Mouse (Mus musculus) midbrain, embryonic 15.5 days (tissue): ENCODE measurements around the gene Ehbp1l1. TPM values are rescaled to one million over a fixed set of nuclear protein-coding genes. Genes with fewer than 3 reads are reported as not detected.
A peak's percentile ranks its signal among the peaks of the same experiment; 100 is the strongest.

Source experiments
- ATAC-seq: fragments of 200-750 bp; cut with Nextera tagmentation; replicated peaks from 2 replicates; pipeline ENCODE4 v1.8.0; 2017; ENCODE audit warnings: moderate TSS enrichment
- H3K27ac ChIP-seq: fragments of 300-500 bp; sonication (generic); 2 replicates; pipeline ENCODE4 v1.5.1; 2015; ENCODE audit warnings: mild to moderate bottlenecking, inconsistent platforms
- H3K27me3 ChIP-seq: fragments of 300-500 bp; sonication (generic); replicated peaks from 2 replicates; pipeline ENCODE4 v1.6.1; 2015; ENCODE audit warnings: inconsistent platforms
- H3K36me3 ChIP-seq: fragments of 300-500 bp; sonication (generic); replicated peaks from 2 replicates; pipeline ENCODE4 v1.6.1; 2015; ENCODE audit warnings: inconsistent platforms
- H3K4me1 ChIP-seq: fragments of 300-500 bp; sonication (generic); 2 replicates; pipeline ENCODE4 v1.6.1; 2015; ENCODE audit warnings: inconsistent platforms
- H3K4me2 ChIP-seq: fragments of 300-500 bp; sonication (generic); 2 replicates; pipeline ENCODE4 v1.6.1; 2015; ENCODE audit warnings: inconsistent platforms, mild to moderate bottlenecking, moderate library complexity
- H3K4me3 ChIP-seq: fragments of 300-500 bp; sonication (generic); 2 replicates; pipeline ENCODE4 v1.5.1; 2015; ENCODE audit warnings: mild to moderate bottlenecking, inconsistent platforms
- H3K9ac ChIP-seq: fragments of 300-500 bp; sonication (generic); 2 replicates; pipeline ENCODE4 v1.6.1; 2015; ENCODE audit warnings: mild to moderate bottlenecking, inconsistent platforms
- H3K9me3 ChIP-seq: fragments of 300-500 bp; sonication (generic); 2 replicates; pipeline ENCODE4 v1.6.1; 2016; ENCODE audit warnings: inconsistent platforms
- WGBS: fragments of 180-500 bp; shearing (Covaris S2); methylation state at CpG from one replicate; pipeline ENCODE4 v1.1.7; 2015; ENCODE audit warnings: mixed read lengths; 5-methylcytosine and 5-hydroxymethylcytosine counted together
- polyA plus RNA-seq: library from polyadenylated mRNA; unstranded; fragments of >200 nt; fragmentation: Nextera tagmentation; extraction: Ambion mirVana; gene quantifications from 2 replicates; pipeline ENCODE4 v1.2.1, GENCODE M21; 2015

Ehbp1l1 gene
- polyA plus RNA-seq, 1 experiment from 2014 or later = 23.7 TPM

- ATAC-seq = no peak
- H3K9ac ChIP-seq = no peak overlapping the region
- WGBS = 92% methylated on average over 13 of the region's 13 CpGs
- H3K4me2 ChIP-seq = no peak overlapping the region
- H3K27ac ChIP-seq = no peak overlapping the region
- no peaks in the 10 kb centered on the region for H3K9me3 ChIP-seq
- peaks cover 61% of the 10 kb centered on the region for H3K36me3 ChIP-seq
- H3K4me1 ChIP-seq = peaks cover 21% of the 10 kb centered on the region
- H3K27me3 ChIP-seq = no peaks in the 10 kb centered on the region
- H3K4me3 ChIP-seq = no peak overlapping the region
Observed at GRCm38 (mm10) chr19:5684985-5685384, 41.1 kb downstream of the Ehbp1l1 start.

DNA sequence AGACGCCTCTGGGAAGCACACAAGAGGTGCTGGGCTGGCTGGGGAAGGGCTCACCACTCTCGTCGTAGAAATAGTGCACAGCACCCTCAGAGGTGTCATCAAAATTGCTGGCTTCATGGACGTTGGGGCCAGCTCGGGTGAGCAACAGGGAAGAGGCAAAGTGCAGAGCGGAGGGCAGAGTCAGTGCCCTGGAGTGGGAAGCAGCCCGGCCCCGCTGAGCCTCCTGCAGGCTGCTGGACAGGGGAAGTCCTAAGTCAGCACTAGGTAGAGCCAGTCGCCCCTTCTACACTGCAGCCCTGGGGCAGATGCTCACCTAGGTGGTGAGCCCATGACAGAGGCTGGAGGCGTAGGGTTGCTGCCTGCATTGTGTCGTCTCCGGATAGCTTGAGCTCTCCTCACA lies 41.9 kb downstream of the Ehbp1l1 start:
- no peak overlapping the region for H3K27ac ChIP-seq
- H3K4me3 ChIP-seq = no peak overlapping the region
- ATAC-seq = no peak
- H3K4me2 ChIP-seq = no peak overlapping the region
- peaks cover 69% of the 10 kb centered on the region for H3K36me3 ChIP-seq
- no peaks in the 10 kb centered on the region for H3K27me3 ChIP-seq
- H3K9ac ChIP-seq = no peak overlapping the region
- WGBS = 96% methylated on average over 12 of the region's 12 CpGs
- H3K4me1 ChIP-seq = peaks cover 13% of the 10 kb centered on the region
- no peaks in the 10 kb centered on the region for H3K9me3 ChIP-seq

- Histone ChIP-seq H3K4me2 (no peak overlapping the region), H3K9ac (no peak overlapping the region), H3K36me3 (peaks cover 88% of the 10 kb centered on the region), H3K27ac (no peak overlapping the region), H3K9me3 (no peaks in the 10 kb centered on the region), H3K4me1 (no peaks in the 10 kb centered on the region), H3K4me3 (no peak overlapping the region), H3K27me3 (no peaks in the 10 kb centered on the region)
- 91% methylated on average over 4 of the region's 4 CpGs for WGBS
- no peak for ATAC-seq
Observed at GRCm38 (mm10) chr19:5680432-5680831, 45.7 kb downstream of the Ehbp1l1 start.

GRCm38 (mm10) chr19:5668372-5668771 lies 57.7 kb downstream of the Ehbp1l1 start:
- peaks cover 54% of the 10 kb centered on the region for H3K36me3 ChIP-seq

GRCm38 (mm10) chr19:5666386-5666785 lies 59.7 kb downstream of the Ehbp1l1 start:
- Histone ChIP-seq H3K9me3 (no peaks in the 10 kb centered on the region), H3K36me3 (peaks cover 35% of the 10 kb centered on the region)
- no peak for ATAC-seq

More at GRCm38 (mm10) chr19:5668372-5668771, 57.7 kb downstream of the Ehbp1l1 start:
- WGBS = 90% methylated on average over 4 of the region's 4 CpGs
- Histone ChIP-seq H3K27ac (no peak overlapping the region), H3K9ac (no peak overlapping the region), H3K4me2 (no peak overlapping the region), H3K4me1 (peaks cover 8% of the 10 kb centered on the region), H3K9me3 (no peaks in the 10 kb centered on the region), H3K27me3 (no peaks in the 10 kb centered on the region), H3K4me3 (no peak overlapping the region)
- no peak for ATAC-seq

DNA sequence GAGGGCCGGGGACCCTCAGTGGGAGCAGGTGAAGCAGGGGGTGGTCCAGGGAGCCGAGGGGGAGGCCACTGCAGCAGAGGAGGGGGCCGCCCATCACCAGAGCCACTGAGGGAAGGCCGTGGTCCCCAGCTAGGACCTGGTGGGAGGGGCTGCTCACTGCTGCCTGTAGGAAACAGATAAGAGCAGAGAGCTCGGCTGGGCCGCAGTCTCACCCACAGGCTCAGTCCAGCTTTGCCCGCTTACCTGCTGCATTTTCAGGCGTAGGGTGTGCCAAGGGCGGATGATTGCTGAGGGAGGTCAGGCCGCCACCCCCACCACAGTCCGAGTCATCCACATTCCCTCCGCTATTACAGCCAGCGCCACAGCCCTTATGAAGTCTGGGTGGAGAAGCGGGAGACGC lies 60.7 kb downstream of the Ehbp1l1 start:
- no peak overlapping the region for H3K4me3 ChIP-seq
- no peak for ATAC-seq
- no peaks in the 10 kb centered on the region for H3K27me3 ChIP-seq
- H3K9ac ChIP-seq = no peak overlapping the region
- H3K27ac ChIP-seq = no peak overlapping the region
- 93% methylated on average over 15 of the region's 15 CpGs for WGBS
- no peak overlapping the region for H3K4me2 ChIP-seq
- no peaks in the 10 kb centered on the region for H3K9me3 ChIP-seq
- peaks cover 14% of the 10 kb centered on the region for H3K4me1 ChIP-seq
- H3K36me3 ChIP-seq = peaks cover 30% of the 10 kb centered on the region

More at GRCm38 (mm10) chr19:5666386-5666785, 59.7 kb downstream of the Ehbp1l1 start:
- H3K4me1 ChIP-seq = peaks cover 14% of the 10 kb centered on the region
- H3K27ac ChIP-seq = no peak overlapping the region
- no peaks in the 10 kb centered on the region for H3K27me3 ChIP-seq
- no peak overlapping the region for H3K4me2 ChIP-seq
- WGBS = 95% methylated on average over 18 of the region's 18 CpGs
- no peak overlapping the region for H3K9ac ChIP-seq
- H3K4me3 ChIP-seq = no peak overlapping the region

DNA sequence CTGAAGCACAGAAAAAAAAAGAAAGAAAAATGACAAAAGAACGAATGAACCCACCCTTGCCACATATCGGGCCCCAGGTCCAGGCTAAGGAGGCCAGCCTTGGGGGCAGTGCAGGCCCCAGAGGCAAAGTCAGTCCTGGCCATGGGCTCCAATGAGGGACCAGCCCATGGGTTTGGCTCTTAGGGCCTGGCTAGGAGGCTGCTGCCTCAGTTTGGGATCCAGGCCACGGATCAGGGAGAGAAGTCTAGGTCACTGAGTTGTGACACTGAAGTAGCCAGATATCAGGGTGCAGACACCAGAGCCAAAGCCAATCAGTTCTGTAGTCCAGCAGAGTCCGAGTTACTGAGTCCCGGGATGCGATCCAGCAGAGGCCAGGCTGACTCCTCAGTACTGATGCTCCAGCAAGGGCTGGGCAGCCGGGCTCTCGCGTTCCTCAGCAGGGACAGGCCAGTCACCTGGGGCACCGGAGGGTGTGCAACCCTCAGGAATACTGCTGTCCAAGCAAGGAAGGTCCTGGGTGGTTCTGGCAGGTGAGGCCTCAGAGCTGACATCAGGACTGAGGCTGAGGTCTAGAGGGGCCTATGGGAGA lies 61.4 kb downstream of the Ehbp1l1 start:
- WGBS = 94% methylated on average over 10 of the region's 10 CpGs
- no peak for ATAC-seq

DNA sequence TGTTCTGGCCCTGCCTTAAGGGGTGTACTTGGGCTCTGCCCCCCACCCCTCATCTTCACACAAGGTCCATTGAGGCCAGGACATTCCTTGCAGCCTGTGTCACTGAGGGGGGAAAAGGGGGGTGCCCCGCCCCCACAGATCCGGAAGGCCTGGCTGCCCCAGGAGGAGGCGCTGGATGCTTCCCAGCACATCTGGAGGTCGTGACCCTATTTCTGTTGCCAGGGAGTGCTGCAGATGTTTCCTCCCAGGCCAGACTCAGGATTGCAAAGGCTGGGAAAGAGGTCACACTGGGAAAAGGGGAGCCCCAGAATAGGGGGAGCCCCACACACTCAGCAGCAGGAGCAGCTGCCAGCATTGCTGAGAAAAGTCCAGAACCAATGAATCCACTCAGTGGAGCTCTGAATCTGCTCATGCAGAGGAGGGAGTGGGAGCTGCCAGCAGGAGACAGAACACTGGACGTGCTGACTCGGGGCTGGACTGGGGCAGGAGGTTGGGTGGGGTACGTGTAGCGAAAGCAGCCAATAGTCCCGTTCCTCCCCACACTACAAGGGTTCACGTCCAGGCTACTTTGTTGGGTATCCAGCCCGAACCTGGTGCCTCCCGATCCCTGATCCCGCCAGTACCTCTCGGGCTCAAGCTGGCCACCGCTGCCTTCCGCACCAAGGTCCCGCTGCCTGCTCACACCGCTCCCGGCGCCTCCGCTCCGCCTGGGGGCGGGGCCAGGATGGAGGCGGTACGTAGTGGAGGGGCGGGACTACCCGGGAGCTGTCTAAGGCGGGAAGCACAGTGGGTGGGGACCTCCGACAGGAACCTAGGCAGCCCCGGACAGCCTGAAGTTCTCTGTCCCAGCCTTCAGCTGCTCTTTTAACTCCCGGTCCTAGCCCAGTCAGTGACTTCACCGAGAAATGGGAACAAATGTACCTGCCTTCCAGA lies 62.9 kb downstream of the Ehbp1l1 start, which contains the start of gene Sipa1:
Gene Sipa1 (minus strand): TSS at position 727 of the 933 bp plus-strand sequence.
- Histone ChIP-seq H3K27ac (peak within 1 kb of the TSS; percentile 57), H3K4me2 (peak within 1 kb of the TSS; percentile 49), H3K9me3 (no peaks in the 10 kb centered on the region), H3K27me3 (no peaks in the 10 kb centered on the region), H3K4me1 (peaks cover 14% of the 10 kb centered on the region), H3K9ac (peak within 1 kb of the TSS; percentile 33; the same call in 1 of the 2 replicates), H3K4me3 (peak within 1 kb of the TSS; percentile 36), H3K36me3 (peaks cover 27% of the 10 kb centered on the region)
- WGBS = 2% methylated on average over 32 of the region's 32 CpGs
- ATAC-seq = peak; percentile 82

More for the DNA sequence above, 61.4 kb downstream of the Ehbp1l1 start:
- H3K9me3 ChIP-seq = no peaks in the 10 kb centered on the region
- no peak overlapping the region for H3K4me3 ChIP-seq
- H3K9ac ChIP-seq = no peak overlapping the region
- H3K27me3 ChIP-seq = no peaks in the 10 kb centered on the region
- H3K27ac ChIP-seq = no peak overlapping the region
- peaks cover 27% of the 10 kb centered on the region for H3K36me3 ChIP-seq
- peaks cover 14% of the 10 kb centered on the region for H3K4me1 ChIP-seq
- H3K4me2 ChIP-seq = no peak overlapping the region

DNA sequence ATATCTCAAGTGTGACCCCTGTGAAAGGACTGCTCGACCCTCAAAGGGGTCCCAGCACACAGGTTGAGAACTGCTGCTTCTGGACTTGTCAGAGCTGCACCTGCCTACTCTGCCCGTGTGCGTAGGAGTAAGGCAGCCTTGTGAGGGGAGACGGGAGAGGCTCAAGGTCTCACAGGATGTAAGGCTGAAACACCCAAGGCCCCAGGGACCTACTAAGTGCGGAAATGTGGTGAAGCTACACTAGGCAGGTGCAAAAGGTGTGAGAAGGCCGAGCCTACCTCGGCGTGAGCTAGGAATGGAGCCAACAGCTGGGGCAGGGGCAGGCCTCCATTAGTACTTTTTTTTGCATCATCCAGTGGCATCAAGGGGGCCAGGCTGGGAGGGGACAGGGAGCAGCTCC lies 63.8 kb downstream of the Ehbp1l1 start:
- Histone ChIP-seq H3K27ac (no peak overlapping the region), H3K36me3 (peaks cover 25% of the 10 kb centered on the region), H3K4me3 (no peak overlapping the region), H3K9me3 (no peaks in the 10 kb centered on the region), H3K9ac (no peak overlapping the region), H3K4me1 (peaks cover 14% of the 10 kb centered on the region), H3K27me3 (no peaks in the 10 kb centered on the region), H3K4me2 (peak overlapping the region; percentile 49)
- 79% methylated on average over 8 of the region's 8 CpGs for WGBS
- no peak for ATAC-seq

GRCm38 (mm10) chr19:5660942-5661751 lies 65.0 kb downstream of the Ehbp1l1 start:
- 83% methylated on average over 15 of the region's 16 CpGs for WGBS
- H3K4me3 ChIP-seq = no peak overlapping the region
- peaks cover 17% of the 10 kb centered on the region for H3K36me3 ChIP-seq
- H3K9ac ChIP-seq = no peak overlapping the region
- H3K4me1 ChIP-seq = peaks cover 14% of the 10 kb centered on the region
- peaks cover 4% of the 10 kb centered on the region; the same call in 1 of the 2 replicates for H3K27me3 ChIP-seq
- no peaks in the 10 kb centered on the region for H3K9me3 ChIP-seq
- no peak overlapping the region for H3K4me2 ChIP-seq
- H3K27ac ChIP-seq = no peak overlapping the region
- no peak for ATAC-seq
